In the genomic region with DNA sequence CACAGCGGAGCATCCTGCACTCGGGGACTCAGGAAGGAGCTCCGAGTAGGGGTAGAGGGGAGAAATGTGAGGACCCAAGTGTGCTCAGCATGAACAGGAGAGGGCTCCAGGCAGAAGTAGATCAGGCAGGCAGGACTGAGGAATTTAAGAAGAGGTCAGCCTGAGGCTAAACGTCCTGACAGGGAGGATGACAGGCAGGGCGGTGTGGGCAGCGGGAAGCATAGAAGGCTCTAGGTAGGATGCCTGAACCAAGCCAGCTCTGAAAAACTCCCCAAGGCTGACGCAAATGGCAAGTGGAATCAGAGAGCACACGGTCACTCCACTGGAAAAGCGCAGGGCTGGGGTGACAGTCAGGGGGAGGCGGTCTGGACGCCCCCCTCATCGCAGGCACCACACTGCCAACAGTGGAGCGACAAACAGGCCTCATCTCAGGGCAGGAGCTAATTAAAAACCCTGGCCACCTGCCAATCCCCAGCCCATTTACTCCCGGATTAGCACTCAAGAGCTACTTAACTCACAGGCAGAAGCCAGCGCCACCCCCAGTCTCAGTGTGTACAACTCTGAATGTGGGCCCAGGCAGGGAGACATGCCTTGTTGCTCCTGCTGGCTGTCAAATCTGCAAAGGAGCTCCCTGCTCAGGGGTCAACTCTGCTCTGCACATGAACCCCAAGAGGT, we compare ENCODE assay signal across 9 mouse cellular contexts. TPM values are rescaled to one million over a fixed set of nuclear protein-coding genes. Genes with fewer than 3 reads are reported as not detected.
DNase-seq lines count a peak whose midpoint lies in the region; ATAC-seq and TF ChIP-seq lines count a peak whose summit lies in the region.
"Had no signal": no experiment of that assay in that cellular context is flagged by ENCODE, and none has a peak within 500 bp of the region (broad histone marks: within the 10 kb centered on the region; RNA-seq: fewer than 3 reads in every experiment).

No protein-coding gene starts in this region.

- WGBS in heart, embryonic 10.5 days: 18% methylated on average over 15 of the region's 15 CpGs
- 4% methylated on average over 15 of the region's 15 CpGs for WGBS in midbrain, embryonic 14.5 days

- H3K79me2 ChIP-seq in MEL (ENCODE audit: control insufficient read depth, insufficient read depth, low read length, poor library complexity): no peaks in the 10 kb centered on the region

- peaks cover 0 to 9% of the 10 kb centered on the region in 2 experiments; a peak in 2 of 4 replicates for H3K36me3 ChIP-seq in MEL (ENCODE audit: control insufficient read depth in 1 of 2, insufficient read depth in 2 of 2, low read length in 2 of 2)
- no peaks in the 10 kb centered on the region for H3K36me3 ChIP-seq in heart, embryonic 10.5 days
- no peaks in the 10 kb centered on the region for H3K36me3 ChIP-seq in midbrain, embryonic 14.5 days (ENCODE audit: control insufficient read depth, insufficient read depth, low read length)

- no peak for TF ChIP-seq POLR2A in MEL (IDR thresholded peaks at IDR 0.05; ENCODE audit: control insufficient read depth in 1 of 2, insufficient read depth in 1 of 2, low read depth in 1 of 2, low read length in 2 of 2, poor library complexity in 1 of 2)
- no peak for TF ChIP-seq POLR2A in brain, embryonic 14.5 days (IDR thresholded peaks at IDR 0.05; ENCODE audit: borderline replicate concordance, extremely low read depth, insufficient read depth, insufficient read length, poor library complexity, severe bottlenecking)

- H3K4me2 ChIP-seq in midbrain, embryonic 14.5 days (ENCODE audit: low read length): peak overlapping the region; percentile 4; the same call in 1 of the 2 replicates

- no peak overlapping the region for H3K9ac ChIP-seq in MEL (ENCODE audit: control insufficient read depth, low read depth, low read length, poor library complexity, severe bottlenecking)
- no peak overlapping the region; the same call in 1 of the 2 replicates for H3K9ac ChIP-seq in midbrain, embryonic 14.5 days (replicated peaks; ENCODE audit: low read length)
- H3K9ac ChIP-seq: liver, embryonic 14.5 days had no signal

- no peak overlapping the region for H3K4me3 ChIP-seq in MEL (ENCODE audit: control insufficient read depth in 1 of 2, insufficient read depth in 1 of 2, low read depth in 2 of 2, low read length in 2 of 2)
- H3K4me3 ChIP-seq in heart, embryonic 10.5 days: 0 out of 2 replicates have a peak overlapping the region, but pooled peaks have one; percentile 10
- H3K4me3 ChIP-seq in midbrain, embryonic 14.5 days (replicated peaks; ENCODE audit: low read depth, low read length): no peak overlapping the region

- no peak for TF ChIP-seq CTCF in MEL (IDR thresholded peaks at IDR 0.05 in 2 of 3, conservative IDR thresholded peaks at IDR 0.05 in 1 of 3; ENCODE audit: control insufficient read depth in 1 of 3, insufficient read depth in 1 of 3, low read depth in 2 of 3, low read length in 3 of 3, poor library complexity in 1 of 3, severe bottlenecking in 1 of 3)
- peak; percentile 33; the same call in 1 of the 2 replicates for TF ChIP-seq CTCF in brain, embryonic 14.5 days (IDR thresholded peaks at IDR 0.05; ENCODE audit: borderline replicate concordance, extremely low read depth, insufficient read depth, insufficient read length)

- peak; percentile 40 for DNase-seq in MEL (ENCODE audit: low read depth, low spot score)
- peak; percentile 98 for DNase-seq in brain, embryonic 14.5 days (ENCODE audit: low read depth)
- peak; percentile 85 for DNase-seq in heart, embryonic 10.5 days (ENCODE audit: low spot score)
- peak; percentile 62 to 74 for DNase-seq in kidney, postnatal 4 days
- peak; percentile 93 for DNase-seq in midbrain, embryonic 14.5 days
- DNase-seq in gastrocnemius, postnatal 25 days: no peak
- DNase-seq in adrenal gland, postnatal 36 days: no peak

- ATAC-seq in midbrain, embryonic 14.5 days (ENCODE audit: low FRiP score, low TSS enrichment): peak; percentile 77
- no peak for ATAC-seq in activated CD4-positive, CD25-positive, alpha-beta regulatory T cell, adult 4 months

- H3K27me3 ChIP-seq in MEL (ENCODE audit: control insufficient read depth in 1 of 2, insufficient read depth in 2 of 2, low read length in 2 of 2): no peaks in the 10 kb centered on the region
- H3K27me3 ChIP-seq in heart, embryonic 10.5 days (ENCODE audit: insufficient read depth, poor library complexity, severe bottlenecking): peaks cover 50% of the 10 kb centered on the region
- peaks cover 3% of the 10 kb centered on the region; the same call in 1 of the 2 replicates for H3K27me3 ChIP-seq in midbrain, embryonic 14.5 days (ENCODE audit: control insufficient read depth, insufficient read depth, low read length)

- H3K27ac ChIP-seq in MEL (ENCODE audit: control insufficient read depth, low read depth, low read length): no peak overlapping the region
- peak overlapping the region; percentile 75 for H3K27ac ChIP-seq in heart, embryonic 10.5 days
- H3K27ac ChIP-seq in midbrain, embryonic 14.5 days (replicated peaks; ENCODE audit: low read depth, low read length): 0 out of 2 replicates have a peak overlapping the region, but pooled peaks have one; percentile 6
- H3K27ac ChIP-seq: liver, embryonic 14.5 days had no signal

- peaks cover 3 to 34% of the 10 kb centered on the region in 2 experiments for H3K4me1 ChIP-seq in MEL (ENCODE audit: control insufficient read depth in 1 of 2, insufficient read depth in 2 of 2, low read length in 2 of 2)
- peaks cover 30% of the 10 kb centered on the region for H3K4me1 ChIP-seq in heart, embryonic 10.5 days
- H3K4me1 ChIP-seq in midbrain, embryonic 14.5 days (ENCODE audit: control insufficient read depth, insufficient read depth, low read length): peaks cover 22% of the 10 kb centered on the region

- no peak for TF ChIP-seq RAD21 in MEL (IDR thresholded peaks at IDR 0.05; ENCODE audit: low read depth, low read length)

- no peak for TF ChIP-seq EP300 in MEL (IDR thresholded peaks at IDR 0.05; ENCODE audit: low read depth in 1 of 2, low read length in 2 of 2)

- H3K9me3 ChIP-seq in MEL (replicated peaks; ENCODE audit: insufficient read depth, low read length): no peaks in the 10 kb centered on the region
- no peaks in the 10 kb centered on the region for H3K9me3 ChIP-seq in heart, embryonic 10.5 days
- H3K9me3 ChIP-seq in midbrain, embryonic 14.5 days (ENCODE audit: control insufficient read depth, low read length): no peaks in the 10 kb centered on the region

TF ChIP-seq in MEL, 35 proteins besides CTCF, POLR2A, EP300 and RAD21:
- TF ChIP-seq ZC3H11A (IDR thresholded peaks at IDR 0.05; ENCODE audit: low read depth, low read length) (no peak), USF1 (IDR thresholded peaks at IDR 0.05; ENCODE audit: low read depth, low read length) (no peak), KAT2A (conservative IDR thresholded peaks at IDR 0.05; ENCODE audit: low read depth, low read length) (no peak), TBP (IDR thresholded peaks at IDR 0.05; ENCODE audit: low read depth, low read length) (no peak), POLR2AphosphoS2 (IDR thresholded peaks at IDR 0.05; ENCODE audit: low read length) (no peak), HCFC1 (IDR thresholded peaks at IDR 0.05; ENCODE audit: low read depth, low read length) (no peak), ZKSCAN1 (IDR thresholded peaks at IDR 0.05; ENCODE audit: low read depth, low read length) (no peak), BHLHE40 (IDR thresholded peaks at IDR 0.05; ENCODE audit: borderline replicate concordance, low read depth, low read length) (no peak), JUND (IDR thresholded peaks at IDR 0.05; ENCODE audit: low read depth, low read length) (no peak), SIN3A (IDR thresholded peaks at IDR 0.05; ENCODE audit: low read length) (no peak), NRF1 (IDR thresholded peaks at IDR 0.05; ENCODE audit: insufficient read depth, low read depth, low read length, poor library complexity, severe bottlenecking) (no peak), MEF2A (IDR thresholded peaks at IDR 0.05; ENCODE audit: extremely low read depth, insufficient replicate concordance, low read depth, low read length, poor library complexity, severe bottlenecking) (no peak), MXI1 (IDR thresholded peaks at IDR 0.05; ENCODE audit: low read depth, low read length) (no peak), CHD2 (IDR thresholded peaks at IDR 0.05; ENCODE audit: low read length) (no peak), GATA1 (IDR thresholded peaks at IDR 0.05; ENCODE audit: low read depth, low read length) (no peak), ETS1 (IDR thresholded peaks at IDR 0.05; ENCODE audit: low read depth, low read length) (no peak)

RNA-seq across cellular contexts. Expression of gene Nfam1, which starts 22.0 kb away (rescaled TPM):
- 4.8 and 7.4 TPM in 2 replicates for total RNA-seq in MEL (2012; rRNA removed)
- polyA plus RNA-seq in MEL (2012; ENCODE audit: insufficient read depth in 1 of 2, insufficient read length in 2 of 2, low read depth in 1 of 2, low replicate concordance in 2 of 2, missing spikeins in 1 of 2): 10 to 100 TPM in 1 of 2 experiments, not detected in 1; 10.5 TPM
- polyA plus RNA-seq in brain, embryonic 14.5 days (2012; rRNA removed): 1.7 and 2.1 TPM in 2 replicates
- 2.0 and 3.4 TPM in 2 replicates for polyA plus RNA-seq in heart, embryonic 10.5 days (2016; fragmentation: Nextera tagmentation; extraction: Ambion mirVana)
- polyA plus RNA-seq in midbrain, embryonic 14.5 days (2014; fragmentation: Nextera tagmentation; extraction: Ambion mirVana): 1.2 and 2.9 TPM in 2 replicates
- polyA plus RNA-seq in activated CD4-positive, CD25-positive, alpha-beta regulatory T cell, adult 4 months (2017; shearing (Covaris generic)): under 1 TPM; 0.04 to 0.97 TPM
- 1 to 10 TPM in 1 of 2 experiments, under 1 TPM in 1; 0.69 to 1.3 TPM for total RNA-seq in gastrocnemius, postnatal 25 days (2021)
- 1 to 10 TPM; 2.2 to 3.3 TPM for total RNA-seq in adrenal gland, postnatal 36 days (2021)

RNA-seq across cellular contexts. Expression of gene Tcf20, which starts 23.5 kb away (rescaled TPM):
- total RNA-seq in MEL (2012; rRNA removed): 84.9 and 91.8 TPM in 2 replicates
- polyA plus RNA-seq in MEL (2012; ENCODE audit: insufficient read depth in 1 of 2, insufficient read length in 2 of 2, low read depth in 1 of 2, low replicate concordance in 2 of 2, missing spikeins in 1 of 2): 10 to 100 TPM; 34.7 to 92.0 TPM
- polyA plus RNA-seq in brain, embryonic 14.5 days (2012; rRNA removed): 34.0 and 46.8 TPM in 2 replicates
- polyA plus RNA-seq in heart, embryonic 10.5 days (2016; fragmentation: Nextera tagmentation; extraction: Ambion mirVana): 4.0 and 6.0 TPM in 2 replicates
- polyA plus RNA-seq in midbrain, embryonic 14.5 days (2014; fragmentation: Nextera tagmentation; extraction: Ambion mirVana): 17.8 and 18.0 TPM in 2 replicates
- 10 to 100 TPM; 12.2 to 16.0 TPM for polyA plus RNA-seq in activated CD4-positive, CD25-positive, alpha-beta regulatory T cell, adult 4 months (2017; shearing (Covaris generic))
- 10 to 100 TPM; 24.4 to 25.5 TPM for total RNA-seq in gastrocnemius, postnatal 25 days (2021)
- total RNA-seq in adrenal gland, postnatal 36 days (2021): 100 to 1,000 TPM in 1 of 2 experiments, 10 to 100 TPM in 1; 94.4 to 104 TPM

Comparison
In these comparisons a context has a peak if more than half of its experiments do, and no peak if none do; other contexts are left out.
1. DNase-seq: peak in MEL (single experiment), brain, embryonic 14.5 days (single experiment), heart, embryonic 10.5 days (single experiment), kidney, postnatal 4 days (2 of 2) and midbrain, embryonic 14.5 days (single experiment); none in gastrocnemius, postnatal 25 days (single experiment) and adrenal gland, postnatal 36 days (0 of 2).